Mouse (Mus musculus) urinary bladder, postnatal 14 days (tissue): ENCODE data around the gene Bckdhb.
"Not testable (repeated sequence)": the region's sequence is repeated elsewhere in the genome, so short reads cannot be mapped to it uniquely, and the experiment has no call there.

Experiments used
- DNase-seq: peaks from one replicate; pipeline ENCODE4 v3.0.0; 2021; ENCODE audit warnings: low spot score

Bckdhb gene

GRCm38 (mm10) chr9:83963296-83963695, 38.4 kb downstream of the Bckdhb start:
- DNase-seq: no peak

GRCm38 (mm10) chr9:83964376-83964775, 39.4 kb downstream of the Bckdhb start:
- no peak for DNase-seq

- no peak for DNase-seq
Measured at GRCm38 (mm10) chr9:83967439-83968050, 42.6 kb downstream of the Bckdhb start.

- no peak for DNase-seq
Measured at GRCm38 (mm10) chr9:83969326-83969725, 44.4 kb downstream of the Bckdhb start.

GRCm38 (mm10) chr9:83973467-83973866, 48.5 kb downstream of the Bckdhb start:
- DNase-seq: no peak

- no peak for DNase-seq
Measured at GRCm38 (mm10) chr9:83975811-83976210, 50.9 kb downstream of the Bckdhb start.

- DNase-seq: no peak
Measured at GRCm38 (mm10) chr9:83981234-83981633, 56.3 kb downstream of the Bckdhb start.

- DNase-seq: no peak
Measured at GRCm38 (mm10) chr9:84008961-84009360, 84.0 kb downstream of the Bckdhb start.

- no peak for DNase-seq
Measured at GRCm38 (mm10) chr9:84011146-84011545, 86.2 kb downstream of the Bckdhb start.

GRCm38 (mm10) chr9:84018141-84018540, 93.2 kb downstream of the Bckdhb start:
- DNase-seq: not testable (repeated sequence)

GRCm38 (mm10) chr9:84019627-84020026, 94.7 kb downstream of the Bckdhb start:
- no peak for DNase-seq

- DNase-seq: no peak
Measured at GRCm38 (mm10) chr9:84021189-84021588, 96.2 kb downstream of the Bckdhb start.

- no peak for DNase-seq
Measured at GRCm38 (mm10) chr9:84028120-84028519, 103.2 kb downstream of the Bckdhb start.

- no peak for DNase-seq
Measured at GRCm38 (mm10) chr9:84030691-84031290, 105.8 kb downstream of the Bckdhb start.

- no peak for DNase-seq
Measured at GRCm38 (mm10) chr9:84031406-84031805, 106.5 kb downstream of the Bckdhb start.

- DNase-seq: no peak
Measured at GRCm38 (mm10) chr9:84032669-84033341, 107.9 kb downstream of the Bckdhb start.

GRCm38 (mm10) chr9:84036046-84036445, 111.1 kb downstream of the Bckdhb start:
- DNase-seq: no peak

GRCm38 (mm10) chr9:84037224-84037623, 112.3 kb downstream of the Bckdhb start:
- DNase-seq: no peak

- DNase-seq: no peak
Measured at GRCm38 (mm10) chr9:84038946-84039345, 114.0 kb downstream of the Bckdhb start.

GRCm38 (mm10) chr9:84040376-84040775, 115.4 kb downstream of the Bckdhb start:
- DNase-seq: no peak

GRCm38 (mm10) chr9:84041631-84042277, 116.8 kb downstream of the Bckdhb start:
- DNase-seq: no peak

GRCm38 (mm10) chr9:84042539-84042938, 117.6 kb downstream of the Bckdhb start:
- no peak for DNase-seq

GRCm38 (mm10) chr9:84044136-84044535, 119.2 kb downstream of the Bckdhb start:
- DNase-seq: no peak
